Mouse (Mus musculus): ENCODE measurements at regions not wholly inside any gene's neighbourhood (a gene's known extent, or its start where the extent isn't known, plus 50 kb on each side); places are given as distances from the start of the nearest gene placed in this dataset.

GRCm38 (mm10) chr8:36348067-36348466 lies 582.5 kb downstream of the Gm19410 start:
- TF ChIP-seq CTCF (IDR thresholded peaks at IDR 0.05; ENCODE audit: low read depth): no peak
- TF ChIP-seq EP300 (IDR thresholded peaks at IDR 0.05; ENCODE audit: low read depth): no peak

Measured in heart, postnatal 0 days (tissue).